In the genomic region with DNA sequence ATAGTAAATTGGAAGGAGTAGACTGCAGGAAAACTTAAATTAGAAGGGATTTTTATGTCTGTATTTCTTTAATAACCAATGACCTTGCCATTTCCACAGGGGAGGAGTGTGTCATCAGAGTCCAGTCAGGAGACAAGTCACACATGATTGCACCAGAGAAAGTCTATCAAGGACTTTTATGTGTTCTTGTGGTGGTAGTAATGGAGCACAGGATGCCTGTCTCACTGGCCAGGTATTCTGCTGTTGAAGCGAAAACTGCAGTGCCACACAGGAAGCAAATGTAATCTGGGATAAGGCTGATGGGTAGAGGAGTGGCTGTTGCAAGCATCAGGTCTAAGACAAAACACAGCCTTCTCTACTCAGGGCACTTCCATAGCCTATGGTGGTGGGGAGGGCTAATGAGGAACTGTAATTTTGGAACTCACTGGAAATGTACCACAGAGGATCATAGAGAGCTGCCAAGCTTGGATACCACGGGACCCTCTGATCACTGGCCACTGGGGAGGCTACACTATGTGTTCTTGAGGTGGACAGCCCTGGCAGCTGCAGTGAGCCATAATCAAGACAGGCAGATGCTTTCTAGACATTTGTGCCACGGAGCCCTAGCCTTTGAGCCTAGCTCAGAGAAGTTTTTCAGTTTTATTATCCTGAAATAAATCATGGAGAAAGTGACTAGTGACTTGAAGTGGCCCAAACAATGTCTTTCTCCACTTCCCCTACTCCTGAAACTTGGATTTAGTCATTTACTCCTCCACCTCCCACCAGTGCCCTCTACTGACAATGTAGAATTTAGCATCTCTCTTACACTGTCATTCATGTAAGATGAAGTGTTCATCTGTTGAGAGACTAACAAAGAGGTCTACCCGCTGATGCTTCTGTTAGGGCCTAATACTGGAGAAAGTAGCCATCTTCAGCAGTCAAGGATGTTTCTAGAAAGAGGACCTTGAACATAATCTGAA, we compare ENCODE assay signal across 12 mouse cellular contexts.
DNase-seq lines count a peak whose midpoint lies in the region; ATAC-seq lines count a peak whose summit lies in the region.
"Had no signal": no experiment of that assay in that cellular context is flagged by ENCODE, and none has a peak within 500 bp of the region (broad histone marks: within the 10 kb centered on the region; RNA-seq: fewer than 3 reads in every experiment).

No protein-coding gene starts in this region.

- no peaks in the 10 kb centered on the region for H3K4me1 ChIP-seq in forebrain, embryonic 14.5 days (ENCODE audit: control insufficient read depth, insufficient read depth, low read length)
- no peaks in the 10 kb centered on the region for H3K4me1 ChIP-seq in forebrain, embryonic 13.5 days
- H3K4me1 ChIP-seq: embryonic facial prominence, embryonic 12.5 days; hindbrain, embryonic 15.5 days; limb, embryonic 12.5 days had no signal

- ATAC-seq in forebrain, embryonic 14.5 days: no peak
- no peak for ATAC-seq in forebrain, embryonic 13.5 days

- H3K4me3 ChIP-seq in forebrain, embryonic 14.5 days (ENCODE audit: low read depth, low read length): no peak overlapping the region
- no peak overlapping the region for H3K4me3 ChIP-seq in forebrain, embryonic 13.5 days
- H3K4me3 ChIP-seq: embryonic facial prominence, embryonic 12.5 days; hindbrain, embryonic 15.5 days; limb, embryonic 12.5 days had no signal

- no peak overlapping the region for H3K9ac ChIP-seq in forebrain, embryonic 14.5 days (ENCODE audit: low read length)
- no peak overlapping the region for H3K9ac ChIP-seq in forebrain, embryonic 13.5 days
- H3K9ac ChIP-seq: embryonic facial prominence, embryonic 12.5 days; hindbrain, embryonic 15.5 days; limb, embryonic 12.5 days had no signal

- no peak overlapping the region for H3K4me2 ChIP-seq in forebrain, embryonic 14.5 days (ENCODE audit: low read length)
- no peak overlapping the region for H3K4me2 ChIP-seq in forebrain, embryonic 13.5 days
- H3K4me2 ChIP-seq: embryonic facial prominence, embryonic 12.5 days; hindbrain, embryonic 15.5 days; limb, embryonic 12.5 days had no signal

- no peak overlapping the region for H3K27ac ChIP-seq in forebrain, embryonic 14.5 days (ENCODE audit: low read depth, low read length)
- no peak overlapping the region for H3K27ac ChIP-seq in forebrain, embryonic 13.5 days
- H3K27ac ChIP-seq: embryonic facial prominence, embryonic 12.5 days; hindbrain, embryonic 15.5 days; limb, embryonic 12.5 days had no signal

- H3K27me3 ChIP-seq in forebrain, embryonic 14.5 days (replicated peaks; ENCODE audit: control insufficient read depth, insufficient read depth, low read length): no peaks in the 10 kb centered on the region
- no peaks in the 10 kb centered on the region for H3K27me3 ChIP-seq in forebrain, embryonic 13.5 days
- H3K27me3 ChIP-seq: embryonic facial prominence, embryonic 12.5 days; hindbrain, embryonic 15.5 days; limb, embryonic 12.5 days had no signal

- H3K36me3 ChIP-seq in forebrain, embryonic 14.5 days (ENCODE audit: control insufficient read depth, insufficient read depth, low read length): no peaks in the 10 kb centered on the region
- no peaks in the 10 kb centered on the region for H3K36me3 ChIP-seq in forebrain, embryonic 13.5 days (ENCODE audit: poor library complexity, severe bottlenecking)
- H3K36me3 ChIP-seq: embryonic facial prominence, embryonic 12.5 days; hindbrain, embryonic 15.5 days; limb, embryonic 12.5 days had no signal

- no peaks in the 10 kb centered on the region for H3K9me3 ChIP-seq in forebrain, embryonic 14.5 days (replicated peaks; ENCODE audit: control insufficient read depth, low read length)
- no peaks in the 10 kb centered on the region for H3K9me3 ChIP-seq in forebrain, embryonic 13.5 days (replicated peaks)
- H3K9me3 ChIP-seq: embryonic facial prominence, embryonic 12.5 days; hindbrain, embryonic 15.5 days; limb, embryonic 12.5 days had no signal

- DNase-seq in forebrain, embryonic 14.5 days (ENCODE audit: low spot score): peak; percentile 21
- peak; percentile 40 for DNase-seq in layer of hippocampus, adult 11-12 months (ENCODE audit: low spot score)
- no peak for DNase-seq in layer of hippocampus, postnatal 25 days (ENCODE audit: extremely low spot score in 1 of 2, low spot score in 1 of 2)
- DNase-seq in 416B (ENCODE audit: low read depth): peak; percentile 70
- peak; percentile 40 for DNase-seq in embryo, embryonic 10.5 days (ENCODE audit: low spot score)
- DNase-seq in urinary bladder, postnatal 14 days (ENCODE audit: low spot score): no peak
- no peak for DNase-seq in urinary bladder, postnatal 25 days (ENCODE audit: low spot score)
- DNase-seq: right cerebral cortex, adult 18-20 months had no signal

- 78% methylated on average over 4 of the region's 4 CpGs for WGBS in forebrain, embryonic 14.5 days
- 83% methylated on average over 4 of the region's 4 CpGs for WGBS in forebrain, embryonic 13.5 days

Comparison
In these comparisons a context has a peak if more than half of its experiments do, and no peak if none do; other contexts are left out.
1. DNase-seq: peak in forebrain, embryonic 14.5 days (single experiment), layer of hippocampus, adult 11-12 months (single experiment), 416B (single experiment) and embryo, embryonic 10.5 days (single experiment); none in layer of hippocampus, postnatal 25 days (0 of 2), urinary bladder, postnatal 14 days (single experiment) and urinary bladder, postnatal 25 days (single experiment).